Mouse (Mus musculus) right cerebral cortex, adult 2 months (tissue): ENCODE data around the gene Mettl7a1.
"Not testable (repeated sequence)": the region's sequence is repeated elsewhere in the genome, so short reads cannot be mapped to it uniquely, and the experiment has no call there.

Source experiments
- DNase-seq, 2 experiments: peaks; one replicate each; pipeline ENCODE4 v3.0.0; 2021 to 2022; ENCODE audit warnings: low spot score in 2 of 2

Gene Mettl7a1

DNA sequence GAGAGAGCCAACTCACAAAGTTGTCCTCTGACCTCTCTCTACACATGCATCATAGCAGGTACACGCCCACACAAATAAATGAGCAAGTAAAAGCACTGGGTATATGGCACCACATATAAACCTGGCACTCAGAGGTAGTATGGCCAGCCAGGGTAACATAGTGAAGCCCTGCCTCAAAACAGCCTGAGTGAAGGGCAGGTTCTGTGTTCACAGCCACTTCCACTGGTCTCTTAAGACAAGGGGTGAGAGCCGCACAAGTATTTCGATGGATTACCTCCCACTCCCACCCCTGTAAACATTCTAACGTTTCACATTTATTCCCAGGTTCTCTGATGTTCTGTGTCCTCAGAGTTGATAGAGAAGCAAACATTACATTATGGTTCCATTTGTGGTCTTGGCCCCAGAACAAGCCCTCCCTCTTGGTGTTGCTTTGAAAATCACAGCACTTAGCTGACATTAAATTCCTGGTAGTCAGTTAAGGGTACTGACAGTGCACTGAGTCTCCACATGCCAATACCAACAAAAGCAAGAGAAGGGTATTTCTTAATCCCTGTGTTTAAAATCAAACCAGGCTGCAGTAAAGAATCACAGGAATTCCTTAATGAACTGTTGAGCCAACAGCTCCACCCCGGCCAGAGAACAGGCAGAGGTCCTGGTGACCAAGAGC lies 37.5 kb downstream of the Mettl7a1 start:
- not testable (repeated sequence) for DNase-seq

- DNase-seq: no peak
Observed at GRCm38 (mm10) chr15:100345484-100345883, 41.5 kb downstream of the Mettl7a1 start.

- DNase-seq: no peak
Observed at GRCm38 (mm10) chr15:100346761-100347160, 42.8 kb downstream of the Mettl7a1 start.

DNA sequence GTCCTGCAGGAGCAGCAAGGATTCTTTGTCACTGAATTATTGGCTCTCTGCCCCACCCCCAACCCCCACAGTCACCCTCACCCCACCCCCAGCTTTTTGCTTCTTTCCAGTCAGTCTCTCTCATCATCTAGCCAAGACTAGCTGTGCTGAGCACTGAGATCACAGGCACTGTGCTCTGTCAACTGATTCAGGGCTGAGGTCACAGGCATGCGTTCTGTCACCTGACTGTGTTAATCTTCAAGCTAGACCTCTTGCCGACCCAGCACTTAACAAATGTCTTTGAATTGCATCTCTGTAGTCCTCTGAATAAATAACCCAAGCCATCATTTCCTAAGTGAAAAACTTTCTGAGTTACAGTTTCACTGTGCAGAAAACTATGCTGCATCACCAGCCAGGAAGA lies 45.6 kb downstream of the Mettl7a1 start:
- no peak for DNase-seq

- no peak for DNase-seq
Observed at GRCm38 (mm10) chr15:100351501-100352060, 47.6 kb downstream of the Mettl7a1 start.

GRCm38 (mm10) chr15:100352711-100353250 lies 48.8 kb downstream of the Mettl7a1 start, which contains the start of the genes Methig1 and Mettl7a2:
Gene Methig1 (plus strand): TSS chr15:100353149.
Gene Mettl7a2 (plus strand): TSS chr15:100353200.
- DNase-seq: no peak

- DNase-seq: not testable (repeated sequence)
Observed at GRCm38 (mm10) chr15:100353399-100353798, 49.5 kb downstream of the Mettl7a1 start.

DNA sequence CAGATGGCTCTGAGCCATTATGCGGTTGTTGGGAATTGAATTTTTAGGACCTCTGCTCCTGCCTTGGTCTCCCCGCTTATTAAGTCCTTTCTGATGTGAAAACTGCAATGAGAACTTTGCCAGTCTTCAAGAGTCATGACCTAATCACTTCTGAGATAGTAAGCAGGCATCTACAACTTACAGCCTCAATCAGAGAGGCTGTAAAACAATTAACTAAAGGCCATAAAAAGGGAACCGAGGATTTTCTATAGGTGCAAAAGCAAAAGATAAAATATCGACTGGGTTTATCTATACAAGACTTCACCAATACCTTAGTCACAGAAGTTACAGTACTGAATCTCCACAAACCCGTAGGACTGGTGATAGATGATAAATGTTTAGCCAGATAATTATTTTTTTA lies 51.9 kb downstream of the Mettl7a1 start:
- no peak for DNase-seq

DNA sequence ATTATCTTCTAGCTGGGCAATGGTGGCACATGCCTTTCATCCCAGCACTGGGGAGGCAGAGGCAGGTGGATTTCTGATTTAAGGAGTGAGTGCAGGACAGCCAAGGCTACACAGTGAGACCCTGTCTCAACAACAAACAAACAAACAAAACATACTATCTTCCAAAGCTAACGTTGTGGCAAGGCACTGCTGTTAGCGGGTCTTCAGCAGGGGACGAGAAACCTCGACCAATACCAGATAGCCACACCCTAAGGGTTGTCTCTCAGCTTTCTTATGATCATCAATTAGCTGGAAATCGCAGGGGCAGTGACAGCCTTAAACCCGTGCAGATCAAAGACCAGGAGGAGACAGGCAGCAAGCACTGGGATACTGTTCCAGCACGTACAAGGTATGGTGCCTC lies 60.3 kb downstream of the Mettl7a1 start, which contains the start of gene Higd1c:
TSS of gene Higd1c (plus strand) at position 301 of the 400 bp plus-strand sequence.
- no peak for DNase-seq

DNA sequence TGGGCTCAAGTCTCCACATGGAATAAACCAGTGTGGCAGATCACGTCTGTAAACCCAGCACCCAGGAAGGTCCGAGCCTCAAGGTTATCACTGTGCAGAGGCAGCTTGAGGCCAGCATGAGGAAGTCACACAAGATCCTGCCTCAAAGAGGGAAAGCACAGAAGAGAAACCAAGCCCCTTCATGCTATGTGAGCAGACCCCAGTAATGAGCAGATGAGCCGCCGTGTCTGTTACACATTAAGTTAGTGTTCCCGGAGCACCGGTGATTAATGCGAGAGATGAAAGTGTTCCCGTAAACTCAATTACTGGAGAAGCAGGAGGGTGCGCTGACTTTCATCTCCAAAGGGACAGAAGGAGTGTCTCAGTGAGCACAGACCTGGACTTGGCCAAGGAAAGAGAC lies 62.0 kb downstream of the Mettl7a1 start:
- not testable (repeated sequence) for DNase-seq

GRCm38 (mm10) chr15:100367119-100367518 lies 63.2 kb downstream of the Mettl7a1 start:
- no peak for DNase-seq

- DNase-seq: peak; percentile 83 to 86
Observed at GRCm38 (mm10) chr15:100375066-100375465, 71.1 kb downstream of the Mettl7a1 start.

DNA sequence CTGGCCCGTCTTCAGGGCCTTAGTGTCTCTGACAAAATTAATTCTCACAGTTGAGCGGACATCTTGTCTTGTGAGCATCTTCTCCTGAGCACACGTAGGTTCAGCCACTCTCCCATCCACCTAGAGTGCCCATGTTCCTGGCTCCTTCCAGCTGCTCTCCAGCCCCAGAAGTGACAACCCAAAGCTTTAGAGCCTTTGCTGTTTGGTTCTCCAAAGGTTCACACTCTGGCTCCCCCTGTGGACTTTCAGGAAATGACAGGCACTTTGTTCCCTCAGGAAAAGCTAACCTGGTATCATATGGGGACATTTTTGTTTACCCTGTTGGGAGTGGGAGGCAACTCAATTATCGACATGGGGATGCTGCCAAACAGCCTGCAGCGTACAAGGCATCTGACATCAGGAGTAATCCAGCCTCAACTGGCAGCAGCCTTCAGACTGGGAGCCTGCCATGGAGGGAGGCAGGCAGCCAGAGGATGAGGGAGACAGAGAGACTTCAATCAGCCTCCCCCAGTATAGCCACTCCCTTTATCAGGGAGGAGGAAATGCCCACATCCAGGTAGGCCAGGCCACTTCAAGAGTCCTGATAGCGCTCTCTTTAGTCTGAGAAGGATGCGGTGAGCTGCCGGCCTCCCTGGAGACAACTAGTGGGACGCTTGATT lies 74.0 kb downstream of the Mettl7a1 start:
- not testable (repeated sequence) for DNase-seq
